Mouse (Mus musculus) brown adipose tissue, adult 24 weeks (tissue): Measurements from ENCODE around the gene Ckap5. TPM values are rescaled to one million over a fixed set of nuclear protein-coding genes. Genes with fewer than 3 reads are reported as not detected.
"Not testable (repeated sequence)": the region's sequence is repeated elsewhere in the genome, so short reads cannot be mapped to it uniquely, and the experiment has no call there.

Source experiments
- H3K27ac ChIP-seq: fragments of 200-500 bp; replicated peaks from 2 replicates; pipeline ENCODE4 v1.5.1; 2012; ENCODE audit warnings: low read depth, mild to moderate bottlenecking, low read length
- H3K4me1 ChIP-seq: fragments of 200-500 bp; 2 replicates; pipeline ENCODE4 v1.6.1; 2012; ENCODE audit warnings: low read length, mixed read lengths; ENCODE audit not compliant: control insufficient read depth, insufficient read depth, insufficient read length
- H3K4me3 ChIP-seq: fragments of 200-500 bp; 2 replicates; pipeline ENCODE4 v1.5.1; 2012; ENCODE audit warnings: low read depth, mild to moderate bottlenecking, low read length, moderate library complexity; ENCODE audit not compliant: insufficient read depth
- polyA plus RNA-seq: library from polyadenylated mRNA; stranded (reverse); fragments of >200 nt; gene quantifications from 2 replicates; pipeline ENCODE4 v1.2.4, GENCODE M21; 2012; ENCODE audit not compliant: missing spikeins, insufficient read depth, insufficient read length

Ckap5 gene
- polyA plus RNA-seq, 1 experiment, result 16.6 TPM

DNA sequence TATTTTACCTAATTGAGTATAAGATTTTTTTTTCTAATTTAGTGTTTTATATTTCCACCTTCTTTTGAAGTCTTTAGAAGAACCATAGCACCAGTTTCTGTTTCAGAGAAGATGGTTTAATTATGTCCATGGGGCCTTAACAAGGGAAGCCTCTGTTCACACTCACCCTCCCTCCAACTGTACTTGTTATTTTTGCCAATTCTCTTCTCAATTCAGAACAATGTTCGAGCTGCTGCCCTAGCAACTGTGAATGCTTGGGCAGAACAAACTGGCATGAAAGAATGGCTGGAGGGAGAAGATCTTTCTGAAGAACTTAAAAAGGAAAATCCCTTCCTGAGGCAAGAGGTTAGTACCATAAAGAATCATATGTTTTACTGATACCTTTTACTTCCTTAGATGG, 54.3 kb downstream of the Ckap5 start:
- Histone ChIP-seq H3K4me1 (no peaks in the 10 kb centered on the region), H3K27ac (no peak overlapping the region)

DNA sequence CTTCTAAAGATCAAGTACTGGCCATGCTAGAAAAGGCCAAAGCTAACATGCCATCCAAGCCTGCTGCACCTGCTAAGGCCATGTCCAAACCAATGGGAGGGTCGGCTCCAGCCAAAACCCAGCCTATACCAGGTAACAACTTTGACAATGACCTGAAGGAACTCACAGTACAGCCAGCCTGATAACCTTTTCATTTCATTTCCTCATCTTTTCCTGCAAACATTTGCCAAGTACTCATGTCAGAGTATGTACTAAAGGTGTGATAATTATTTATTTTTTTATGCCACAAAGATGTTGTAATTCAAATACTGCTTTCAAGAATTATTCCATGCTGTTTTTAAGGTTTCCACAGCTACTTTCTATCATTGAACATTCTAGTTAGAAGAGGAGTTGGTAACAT, 59.7 kb downstream of the Ckap5 start:
- H3K27ac ChIP-seq, result no peak overlapping the region
- H3K4me3 ChIP-seq, result no peak overlapping the region
- H3K4me1 ChIP-seq, result no peaks in the 10 kb centered on the region

More for the DNA sequence above, 54.3 kb downstream of the Ckap5 start:
- H3K4me3 ChIP-seq, result no peak overlapping the region

DNA sequence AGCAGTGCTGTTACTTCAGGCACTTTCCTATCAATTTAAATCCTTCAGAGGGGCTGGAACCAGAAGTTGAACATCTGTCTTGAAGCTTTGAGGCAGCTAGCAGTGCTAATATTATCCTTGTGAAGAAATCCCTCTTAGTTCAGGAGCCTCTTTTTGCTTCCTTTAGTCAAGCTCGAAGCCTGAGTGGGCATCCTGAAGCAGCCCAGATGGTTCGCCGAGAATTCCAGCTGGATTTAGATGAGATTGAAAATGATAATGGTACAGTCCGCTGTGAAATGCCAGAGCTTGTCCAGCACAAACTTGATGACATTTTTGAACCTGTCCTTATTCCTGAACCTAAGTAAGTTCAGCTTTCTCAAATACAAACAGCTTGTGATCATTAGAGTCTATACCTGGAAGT, 73.9 kb downstream of the Ckap5 start:
- Histone ChIP-seq H3K4me3 (no peak overlapping the region), H3K4me1 (no peaks in the 10 kb centered on the region), H3K27ac (no peak overlapping the region)

DNA sequence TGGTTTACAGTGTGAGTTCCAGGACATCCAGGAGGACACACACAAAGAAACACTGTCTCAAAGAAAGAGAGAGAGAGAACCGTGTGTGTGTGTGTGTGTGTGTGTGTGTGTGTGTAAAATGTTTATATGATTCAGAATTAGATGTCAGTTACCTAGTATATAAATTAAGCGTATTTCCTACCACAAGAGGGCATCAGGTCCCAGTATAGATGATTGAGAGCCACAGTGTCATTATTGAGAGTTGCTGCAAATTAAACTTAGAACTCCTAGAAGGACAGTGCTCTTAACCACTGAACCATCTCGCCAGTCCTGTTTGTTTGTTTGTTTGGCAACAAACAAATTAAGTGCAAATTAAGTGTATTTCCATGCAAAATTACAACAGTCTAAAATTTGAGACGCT, 75.8 kb downstream of the Ckap5 start:
- H3K27ac ChIP-seq, result no peak overlapping the region
- no peaks in the 10 kb centered on the region for H3K4me1 ChIP-seq
- no peak overlapping the region for H3K4me3 ChIP-seq

DNA sequence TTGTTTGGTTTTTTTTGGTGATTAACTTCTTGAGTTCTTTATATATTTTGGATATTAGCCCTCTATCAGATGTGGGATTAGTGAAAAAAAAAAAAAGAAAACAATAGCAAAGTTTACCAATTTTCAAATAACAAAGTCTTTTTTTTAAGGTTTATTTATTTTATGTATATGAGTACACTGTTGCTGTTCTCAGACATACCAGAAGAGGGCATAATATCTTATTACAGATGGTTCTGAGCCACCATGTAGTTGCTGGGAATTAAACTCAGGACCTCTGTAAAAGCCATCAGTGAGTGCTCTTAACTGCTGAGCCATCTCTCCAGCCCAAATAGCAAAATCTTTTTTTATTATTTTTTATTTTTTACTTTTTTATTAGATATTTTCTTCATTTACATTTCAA, 82.8 kb downstream of the Ckap5 start:
- not testable (repeated sequence) for H3K4me3 ChIP-seq, H3K27ac ChIP-seq, H3K4me1 ChIP-seq

DNA sequence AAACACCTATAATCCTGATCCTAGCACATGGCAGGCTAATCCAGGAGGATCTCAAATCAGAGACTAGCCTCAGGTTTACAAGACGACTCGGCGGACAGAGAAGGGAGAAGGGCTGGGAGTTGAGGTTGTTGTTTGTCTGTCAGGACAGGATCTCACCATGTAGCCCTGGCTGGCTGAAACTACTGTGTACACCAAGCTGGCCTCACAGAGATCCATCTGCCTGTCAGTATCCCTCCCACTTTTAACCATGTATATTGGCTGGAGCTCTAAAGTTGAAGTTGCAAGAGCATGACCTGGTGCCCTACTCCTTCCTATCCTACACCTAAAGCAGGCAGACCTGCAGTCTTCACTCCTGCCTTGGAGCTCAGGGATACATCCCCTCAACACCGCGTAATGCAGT, 95.8 kb downstream of the Ckap5 start:
- Histone ChIP-seq H3K4me1 (no peaks in the 10 kb centered on the region), H3K27ac (no peak overlapping the region), H3K4me3 (no peak overlapping the region)

DNA sequence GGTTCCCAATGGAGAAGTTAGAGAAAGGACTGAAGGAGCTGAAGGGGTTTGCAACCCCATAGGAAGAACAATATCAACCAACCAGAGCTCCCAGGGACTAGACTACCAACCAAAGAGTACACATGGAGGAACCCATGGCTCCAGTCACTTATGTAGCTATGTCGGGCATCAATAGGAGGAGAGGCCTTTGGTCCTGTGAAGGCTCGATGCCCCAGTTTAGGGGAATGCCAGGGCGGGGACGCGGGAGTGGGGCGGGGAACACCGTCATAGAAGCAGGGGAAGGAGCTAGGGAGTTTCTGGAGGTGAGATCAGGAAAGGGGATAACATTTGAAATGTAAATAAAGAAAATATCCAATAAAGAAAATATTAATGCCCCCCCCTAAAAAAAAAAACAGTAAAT, 96.8 kb downstream of the Ckap5 start:
- not testable (repeated sequence) for H3K4me1 ChIP-seq, H3K4me3 ChIP-seq

DNA sequence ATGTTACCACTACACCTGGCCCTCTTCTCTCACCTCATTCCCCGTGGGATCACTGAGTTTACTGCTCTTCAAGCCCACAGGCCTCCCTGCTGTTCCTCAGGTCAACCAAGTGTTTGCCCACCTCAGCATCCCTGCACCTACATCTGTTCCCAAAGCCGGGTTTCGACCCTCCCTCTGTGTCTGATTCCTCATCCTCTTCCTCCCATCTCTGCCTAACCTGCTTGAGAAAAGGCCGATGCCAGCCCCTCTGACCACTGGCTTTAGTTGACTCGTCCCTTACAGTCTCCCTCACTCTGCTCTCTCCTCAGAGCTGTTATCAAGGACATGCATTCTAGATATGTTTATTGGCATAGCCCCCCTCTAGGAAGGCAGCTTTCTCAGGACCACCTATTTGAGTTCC, 100.9 kb downstream of the Ckap5 start:
- H3K4me3 ChIP-seq, result no peak overlapping the region
- H3K4me1 ChIP-seq, result no peaks in the 10 kb centered on the region
- no peak overlapping the region for H3K27ac ChIP-seq

More for the DNA sequence above, 96.8 kb downstream of the Ckap5 start:
- H3K27ac ChIP-seq, result not testable (repeated sequence)

DNA sequence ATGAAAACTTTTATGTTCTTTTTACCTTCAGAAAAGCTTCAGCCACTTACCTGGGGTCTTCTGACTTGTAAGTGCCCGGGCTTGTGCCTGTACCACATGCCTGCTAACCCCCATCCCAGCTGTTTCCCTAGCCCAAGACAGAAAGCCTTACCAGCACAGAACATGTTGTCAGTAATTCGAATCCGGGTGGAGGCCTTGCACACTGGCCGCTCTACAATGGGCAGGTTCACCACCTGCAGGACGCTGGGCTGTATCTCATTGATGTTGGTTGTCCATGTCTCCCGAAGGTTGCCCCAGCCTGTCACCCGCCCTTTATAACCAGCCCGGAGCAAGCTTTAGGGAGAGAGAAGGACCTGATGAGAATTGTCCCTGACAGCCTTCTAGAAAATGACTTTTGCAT, 101.6 kb downstream of the Ckap5 start:
- H3K27ac ChIP-seq, result no peak overlapping the region

DNA sequence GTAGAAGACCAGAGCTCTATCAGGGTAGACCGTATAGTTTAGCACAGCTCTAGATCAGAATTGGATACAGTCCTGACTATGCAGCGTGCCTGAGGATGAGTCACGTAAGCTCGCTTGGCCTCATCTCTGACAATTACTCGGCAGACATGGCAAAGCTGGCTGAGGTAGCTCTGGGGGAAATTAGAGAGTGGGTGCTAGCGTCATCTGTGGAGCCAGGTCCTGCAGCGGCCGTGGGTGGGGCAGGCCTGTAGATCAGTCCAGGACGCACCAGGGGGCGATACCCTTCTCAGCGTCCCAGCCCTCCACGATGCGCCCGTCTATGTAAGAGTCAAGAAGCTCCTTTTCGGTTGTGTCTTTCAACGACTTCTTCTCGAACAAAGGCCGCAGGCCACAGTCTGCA, 103.1 kb downstream of the Ckap5 start:
- no peak overlapping the region for H3K27ac ChIP-seq
- no peaks in the 10 kb centered on the region for H3K4me1 ChIP-seq
- no peak overlapping the region for H3K4me3 ChIP-seq

More for the DNA sequence above, 101.6 kb downstream of the Ckap5 start:
- H3K4me1 ChIP-seq, result no peaks in the 10 kb centered on the region
- no peak overlapping the region for H3K4me3 ChIP-seq

DNA sequence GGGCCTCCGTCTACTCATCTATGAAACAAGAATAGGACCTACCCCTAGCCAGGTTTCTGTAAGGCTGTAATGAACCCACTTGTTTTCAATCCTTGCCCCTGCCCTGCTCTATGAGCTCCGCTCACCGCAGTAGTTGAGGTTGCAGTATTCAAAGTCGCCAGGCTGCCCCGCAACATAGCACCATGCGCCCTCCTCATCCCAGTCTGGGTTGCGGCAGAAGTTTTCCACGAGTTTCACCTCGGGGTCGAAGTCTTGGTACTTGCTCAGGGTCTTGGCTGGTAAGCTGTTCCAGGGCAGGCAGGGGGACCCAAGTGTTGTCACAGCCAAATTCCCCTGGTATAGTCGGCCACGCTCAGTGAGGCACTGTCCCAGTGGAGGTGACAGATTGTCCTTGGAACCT, 103.8 kb downstream of the Ckap5 start:
- Histone ChIP-seq H3K4me1 (no peaks in the 10 kb centered on the region), H3K4me3 (no peak overlapping the region), H3K27ac (no peak overlapping the region)

DNA sequence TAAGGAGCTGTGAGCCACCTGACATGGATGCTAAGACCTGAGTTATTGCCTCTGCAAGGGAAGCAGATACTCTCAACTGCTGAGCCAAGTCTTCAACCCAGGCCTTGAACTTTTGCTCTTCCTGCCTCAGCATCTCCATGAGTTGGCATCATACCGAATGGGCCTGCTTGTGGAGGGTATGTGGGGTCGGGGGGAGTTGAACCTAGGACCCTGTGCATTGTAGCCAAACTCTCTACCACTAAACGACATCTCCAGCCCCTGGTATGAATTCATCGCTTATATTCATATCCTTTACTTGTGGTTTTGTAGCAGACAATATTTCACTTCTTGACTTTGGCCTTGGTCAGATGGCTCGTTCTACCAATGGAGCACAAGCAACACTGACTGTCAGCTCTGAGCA, 105.3 kb downstream of the Ckap5 start:
- Histone ChIP-seq H3K27ac (no peak overlapping the region), H3K4me1 (no peaks in the 10 kb centered on the region), H3K4me3 (no peak overlapping the region)

DNA sequence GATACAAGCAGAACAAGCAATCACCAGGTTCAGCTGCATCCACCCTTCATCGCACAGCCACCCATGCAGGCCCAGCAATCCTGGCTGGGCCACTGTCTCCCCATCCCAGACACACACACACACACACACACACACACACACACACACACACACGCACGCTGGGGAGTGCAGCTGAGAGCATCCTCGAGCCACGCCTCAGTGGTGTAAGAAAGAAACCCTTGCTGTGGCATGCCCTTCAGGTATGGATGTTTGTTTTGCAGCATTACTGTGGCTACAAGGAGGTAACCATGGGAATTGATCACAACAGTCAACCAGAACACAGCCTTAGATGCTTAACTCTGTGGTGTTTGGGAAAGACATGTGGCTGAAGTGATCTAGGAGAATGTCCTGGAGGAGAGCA, 105.8 kb downstream of the Ckap5 start:
- Histone ChIP-seq H3K27ac (no peak overlapping the region), H3K4me3 (no peak overlapping the region), H3K4me1 (no peaks in the 10 kb centered on the region)

DNA sequence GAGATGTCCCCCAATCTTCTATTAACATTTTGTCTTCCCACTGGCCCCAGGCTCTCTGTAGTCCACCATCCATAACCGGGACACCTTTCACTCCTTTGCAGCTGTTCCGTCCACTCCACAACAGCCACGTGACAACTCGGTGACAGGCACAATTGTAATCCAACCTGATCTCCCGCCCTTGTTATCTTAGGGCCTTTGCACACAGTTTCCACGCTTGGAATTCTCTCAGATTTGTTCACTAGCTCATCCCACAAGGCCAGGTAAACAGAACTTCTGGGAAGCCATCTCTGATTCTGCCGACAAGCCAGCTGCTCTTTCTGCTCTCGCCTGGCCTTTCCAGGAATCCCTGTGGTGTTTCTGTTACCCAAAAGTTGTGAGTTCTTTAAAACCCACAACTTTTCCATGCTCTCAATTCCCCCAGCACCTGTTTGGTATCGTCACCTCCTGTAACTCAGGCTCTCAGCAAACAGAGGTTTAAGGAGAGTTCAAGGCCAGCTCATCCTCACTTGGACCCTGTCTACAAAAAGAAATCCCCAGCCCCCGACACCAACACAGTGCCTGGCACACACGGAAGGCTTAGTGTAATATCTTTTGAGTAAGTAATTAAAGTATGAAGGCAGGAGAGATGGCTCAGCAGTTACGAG, 106.9 kb downstream of the Ckap5 start:
- no peak overlapping the region for H3K4me3 ChIP-seq
- H3K4me1 ChIP-seq, result no peaks in the 10 kb centered on the region
- no peak overlapping the region for H3K27ac ChIP-seq

DNA sequence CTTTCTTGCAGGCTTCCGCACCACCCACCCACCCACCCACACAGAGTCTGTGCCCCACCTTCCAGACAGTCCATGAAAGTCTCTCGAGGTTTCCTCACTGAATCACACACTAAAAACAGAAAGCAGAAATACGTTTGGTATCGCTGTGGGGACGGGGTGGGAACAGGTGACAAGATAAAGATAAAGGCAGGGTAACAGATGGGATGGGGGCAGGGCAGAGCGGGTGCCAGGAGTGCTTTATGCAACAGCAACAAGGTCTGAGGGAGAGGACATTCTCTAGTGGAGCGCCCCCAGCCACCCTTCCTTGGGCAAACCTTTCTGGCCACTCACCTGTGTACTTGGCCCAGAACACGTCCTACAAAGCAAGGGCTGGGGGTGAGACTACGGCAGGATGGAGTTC, 108.3 kb downstream of the Ckap5 start:
- no peak overlapping the region for H3K4me3 ChIP-seq
- no peaks in the 10 kb centered on the region for H3K4me1 ChIP-seq
- H3K27ac ChIP-seq, result no peak overlapping the region

DNA sequence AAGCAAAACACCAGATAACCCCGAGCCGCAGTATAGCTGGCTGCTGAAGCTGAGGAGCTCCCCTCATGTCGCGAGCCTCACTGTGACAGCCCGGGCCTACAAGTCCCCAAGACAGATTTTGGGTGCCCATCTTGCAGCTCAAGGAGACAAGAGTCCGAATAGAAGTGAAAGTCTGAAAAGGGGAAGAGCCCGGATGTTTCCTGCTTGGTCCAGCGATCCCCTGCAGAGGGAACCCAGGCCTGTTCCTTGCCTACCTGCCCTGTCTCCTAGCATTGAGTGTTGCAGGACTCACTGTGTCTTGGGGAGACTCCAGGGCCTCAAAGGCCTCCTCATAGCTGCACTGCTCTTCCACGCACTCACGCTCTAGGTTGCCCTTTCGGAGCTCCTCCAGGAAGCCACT, 108.9 kb downstream of the Ckap5 start:
- Histone ChIP-seq H3K4me3 (no peak overlapping the region), H3K27ac (no peak overlapping the region), H3K4me1 (no peaks in the 10 kb centered on the region)

DNA sequence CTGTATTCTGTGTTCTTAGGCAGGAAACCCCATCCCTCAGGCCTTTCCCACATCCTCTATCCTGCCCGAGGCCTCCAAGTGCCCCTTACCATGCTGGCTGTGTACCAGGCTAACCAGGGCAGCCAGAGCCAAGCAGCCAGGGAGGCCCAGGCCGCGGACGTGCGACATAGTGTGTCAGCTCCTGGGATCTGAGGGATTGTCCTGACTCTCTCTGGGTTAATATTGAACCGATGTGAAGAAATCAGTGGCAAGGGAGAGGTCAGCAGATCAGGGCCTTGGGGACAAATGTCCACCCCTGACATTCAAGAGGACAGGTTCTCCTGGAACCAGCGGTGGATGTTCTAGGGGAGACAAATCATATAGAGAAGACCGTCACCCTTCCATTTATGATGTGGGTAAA, 109.7 kb downstream of the Ckap5 start, which contains the start of gene F2:
Gene F2 (minus strand): TSS at position 186 of the 400 bp plus-strand sequence.
- no peak within 1 kb of the TSS for H3K4me3 ChIP-seq
- H3K4me1 ChIP-seq, result no peaks in the 10 kb centered on the region
- no peak within 1 kb of the TSS for H3K27ac ChIP-seq
